Mouse (Mus musculus) inflammation-experienced regulatory T-cells, adult 6 months (primary cell): ENCODE measurements around the gene Creb3. TPM values are rescaled to one million over a fixed set of nuclear protein-coding genes. Genes with fewer than 3 reads are reported as not detected.
A peak's percentile ranks its signal among the peaks of the same experiment; 100 is the strongest.

Experiments
- ATAC-seq: one replicate; pipeline ENCODE4 v1.8.0; 2017
- polyA plus RNA-seq, 3 experiments: library from polyadenylated mRNA; unstranded; fragments of 100-300 nt; shearing (Covaris generic); gene quantifications; one replicate each; pipeline ENCODE4 v1.2.1; 2017

The Creb3 gene
- polyA plus RNA-seq, 3 experiments from 2014 or later = 90.0 to 104 (median 99.8) TPM

- ATAC-seq = peak; percentile 33
Measured at GRCm38 (mm10) chr4:43558631-43559356, 3.3 kb upstream of the Creb3 start.

- no peak for ATAC-seq
Measured at GRCm38 (mm10) chr4:43559519-43560242, 2.5 kb upstream of the Creb3 start.

- no peak for ATAC-seq
Measured at GRCm38 (mm10) chr4:43560243-43560611, 1.9 kb upstream of the Creb3 start.

- ATAC-seq = no peak
Measured at GRCm38 (mm10) chr4:43560976-43561375, 1.2 kb upstream of the Creb3 start.

GRCm38 (mm10) chr4:43561436-43561996 is 616 bp upstream of the Creb3 start:
- no peak for ATAC-seq

GRCm38 (mm10) chr4:43562769-43563600 is 853 bp downstream of the Creb3 start:
- peak; percentile 11 for ATAC-seq

- ATAC-seq = no peak
Measured at GRCm38 (mm10) chr4:43563601-43563875, 1.4 kb downstream of the Creb3 start.

GRCm38 (mm10) chr4:43564231-43564630 is 2.1 kb downstream of the Creb3 start:
- ATAC-seq = no peak

- ATAC-seq = no peak
Measured at GRCm38 (mm10) chr4:43567140-43567539, 5.0 kb downstream of the Creb3 start.

- no peak for ATAC-seq
Measured at GRCm38 (mm10) chr4:43571395-43572045, 9.4 kb downstream of the Creb3 start.

- no peak for ATAC-seq
Measured at GRCm38 (mm10) chr4:43573561-43573960, 11.4 kb downstream of the Creb3 start.

GRCm38 (mm10) chr4:43575356-43575755 is 13.2 kb downstream of the Creb3 start:
- ATAC-seq = no peak

- ATAC-seq = no peak
Measured at GRCm38 (mm10) chr4:43577237-43577881, 15.2 kb downstream of the Creb3 start.

GRCm38 (mm10) chr4:43578376-43579204 is 16.5 kb downstream of the Creb3 start, which contains the start of the genes Rgp1 and Gba2:
Gene Rgp1 (plus strand): TSS chr4:43578715.
Gene Gba2 (minus strand): TSS chr4:43578873.
- peak; percentile 90 for ATAC-seq

- ATAC-seq = no peak
Measured at GRCm38 (mm10) chr4:43579256-43579655, 17.1 kb downstream of the Creb3 start.

- ATAC-seq = no peak
Measured at GRCm38 (mm10) chr4:43579731-43580130, 17.6 kb downstream of the Creb3 start.

- no peak for ATAC-seq
Measured at GRCm38 (mm10) chr4:43580721-43581120, 18.6 kb downstream of the Creb3 start.

- no peak for ATAC-seq
Measured at GRCm38 (mm10) chr4:43581381-43581780, 19.2 kb downstream of the Creb3 start.

GRCm38 (mm10) chr4:43582241-43582640 is 20.1 kb downstream of the Creb3 start:
- ATAC-seq = no peak

- ATAC-seq = no peak
Measured at GRCm38 (mm10) chr4:43583421-43583820, 21.3 kb downstream of the Creb3 start.
